Mouse (Mus musculus): Measurements from ENCODE around the gene Gm27179.
"Not testable (repeated sequence)": the region's sequence is repeated elsewhere in the genome, so short reads cannot be mapped to it uniquely, and the experiment has no call there.

Gene Gm27179

GRCm38 (mm10) chr14:69512449-69512848 lies at the start of gene Gm27179:
Gene Gm27179, minus strand, starts transcription at chr14:69512549.
- not testable (repeated sequence) for DNase-seq

DNA sequence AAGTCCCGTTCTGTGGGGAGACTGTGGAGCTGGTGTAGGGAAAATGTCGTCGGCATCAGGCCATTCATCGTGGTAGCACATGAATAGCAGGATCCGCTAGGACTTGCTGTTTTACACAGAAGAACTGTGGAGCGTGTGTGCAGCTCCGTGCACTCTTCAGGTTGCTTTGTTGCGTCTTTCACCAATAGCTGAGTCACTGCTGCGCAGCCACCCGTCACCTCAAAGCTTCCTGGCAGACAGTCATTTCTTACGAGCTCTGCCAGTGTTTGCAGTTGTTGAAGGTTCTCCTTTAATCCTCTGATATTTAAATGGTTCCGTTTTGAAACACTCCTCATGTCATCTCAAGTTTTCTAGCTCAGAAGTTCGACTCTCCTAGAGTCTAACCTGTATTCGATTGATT lies 45.2 kb upstream of the Gm27179 start:
- DNase-seq, result not testable (repeated sequence)

- DNase-seq, result not testable (repeated sequence)
Observed at GRCm38 (mm10) chr14:69556820-69557219, 44.5 kb upstream of the Gm27179 start.

- DNase-seq, result not testable (repeated sequence)
Observed at GRCm38 (mm10) chr14:69555110-69555831, 42.9 kb upstream of the Gm27179 start, which contains the start of gene Entpd4b. Gene Entpd4b, plus strand, starts transcription at chr14:69555424.

GRCm38 (mm10) chr14:69547310-69547709 lies 35.0 kb upstream of the Gm27179 start:
- not testable (repeated sequence) for DNase-seq

- DNase-seq, result not testable (repeated sequence)
Observed at GRCm38 (mm10) chr14:69545052-69545451, 32.7 kb upstream of the Gm27179 start.

- DNase-seq, result not testable (repeated sequence)
Observed at GRCm38 (mm10) chr14:69544033-69544432, 31.7 kb upstream of the Gm27179 start.

- not testable (repeated sequence) for DNase-seq
Observed at GRCm38 (mm10) chr14:69542695-69543094, 30.3 kb upstream of the Gm27179 start.

DNA sequence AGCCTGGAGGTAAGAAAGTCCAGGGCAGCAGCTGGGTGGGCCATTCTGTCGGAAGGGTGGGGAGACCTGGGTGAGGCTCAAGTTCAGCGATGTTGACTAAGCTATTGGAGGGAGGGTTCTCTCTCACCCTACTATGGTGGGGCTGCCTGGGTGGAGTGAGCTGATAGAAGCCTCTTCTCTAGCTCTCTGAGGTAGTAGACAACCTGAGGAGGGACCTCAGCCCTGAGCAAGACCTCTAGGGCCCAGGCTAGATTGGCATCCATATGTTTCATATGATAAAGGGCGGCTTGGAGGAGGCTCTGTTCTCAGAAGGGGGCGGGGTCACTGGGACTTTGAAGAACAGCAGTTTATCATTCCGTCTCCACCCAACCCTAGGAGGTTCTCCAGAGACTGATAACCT lies 27.8 kb upstream of the Gm27179 start:
- DNase-seq, result not testable (repeated sequence)

DNA sequence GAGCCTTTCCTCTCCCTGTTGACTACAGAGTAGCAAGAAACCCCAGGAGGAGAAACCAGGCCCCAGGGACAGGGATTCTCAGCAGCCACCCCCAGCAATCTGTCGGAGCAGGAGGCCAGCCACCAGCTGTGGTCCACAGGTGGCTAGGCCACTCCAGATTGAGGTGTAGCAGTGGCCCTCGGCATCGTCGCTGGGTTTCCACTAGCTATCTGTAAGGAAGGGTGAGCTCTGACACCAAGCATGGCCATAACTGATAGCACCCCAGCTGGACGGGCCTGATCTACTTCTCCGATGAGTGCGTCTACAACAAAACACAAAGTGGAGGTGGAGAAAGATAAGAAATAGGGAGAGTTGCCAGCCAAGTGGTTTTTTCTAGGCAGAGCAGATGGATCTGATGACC lies 24.2 kb upstream of the Gm27179 start:
- not testable (repeated sequence) for DNase-seq

DNA sequence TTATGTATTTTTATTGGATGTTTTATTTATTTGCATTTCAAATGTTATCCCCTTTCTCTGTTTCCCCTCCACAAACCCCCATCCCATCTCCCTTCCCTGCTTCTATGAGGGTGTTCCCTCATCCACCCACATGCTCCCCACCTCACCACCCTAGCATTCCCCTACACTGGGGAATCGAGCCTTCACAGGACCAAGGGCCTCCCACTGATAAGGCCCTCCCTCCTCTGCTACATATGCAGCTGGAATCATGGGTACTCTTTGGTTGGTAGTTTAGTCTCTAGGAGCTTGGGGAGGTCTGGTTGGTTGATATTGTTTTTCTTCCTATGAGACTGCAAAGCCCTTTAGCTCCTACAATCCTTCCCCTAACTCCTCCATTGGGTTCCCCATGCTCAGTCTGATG lies 13.9 kb upstream of the Gm27179 start:
- not testable (repeated sequence) for DNase-seq

DNA sequence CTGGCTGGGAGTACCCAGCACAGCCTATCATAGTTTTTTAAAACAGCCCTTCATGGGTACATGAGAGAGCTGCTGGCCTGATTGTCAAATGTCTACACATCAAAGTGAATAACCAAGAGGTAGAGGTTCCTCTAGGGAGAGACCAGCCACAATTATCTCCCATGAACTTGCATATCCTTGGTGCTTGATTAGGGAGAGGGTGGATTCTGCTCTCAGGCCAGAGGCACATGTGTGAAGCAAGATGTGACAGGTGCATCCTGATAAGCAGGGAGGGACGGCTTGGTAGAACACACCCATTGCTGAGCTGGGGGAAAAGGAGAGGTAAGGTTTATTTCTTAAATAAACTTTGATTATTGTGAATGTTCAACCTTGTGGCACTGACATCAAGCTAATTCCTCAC lies 10.7 kb upstream of the Gm27179 start:
- DNase-seq, result not testable (repeated sequence)

DNA sequence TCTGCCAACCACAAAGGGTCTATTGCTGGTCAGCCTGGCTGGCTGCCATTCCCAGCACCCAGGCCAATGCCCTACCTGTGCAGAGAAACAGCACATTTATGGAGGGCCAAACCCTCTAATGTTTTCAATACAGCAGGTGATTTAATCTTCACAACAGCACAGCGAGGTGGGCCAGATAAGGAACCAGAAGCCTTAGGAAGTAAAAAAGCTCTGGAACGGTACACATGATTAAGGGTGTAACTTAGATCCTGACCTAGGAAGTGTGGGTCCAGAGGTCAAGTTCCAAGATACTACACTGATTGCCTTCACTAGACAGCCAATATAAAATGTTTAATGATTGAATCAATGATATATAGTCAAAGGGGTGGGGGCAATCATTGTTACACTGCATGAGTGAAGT lies 8.5 kb upstream of the Gm27179 start:
- not testable (repeated sequence) for DNase-seq

DNA sequence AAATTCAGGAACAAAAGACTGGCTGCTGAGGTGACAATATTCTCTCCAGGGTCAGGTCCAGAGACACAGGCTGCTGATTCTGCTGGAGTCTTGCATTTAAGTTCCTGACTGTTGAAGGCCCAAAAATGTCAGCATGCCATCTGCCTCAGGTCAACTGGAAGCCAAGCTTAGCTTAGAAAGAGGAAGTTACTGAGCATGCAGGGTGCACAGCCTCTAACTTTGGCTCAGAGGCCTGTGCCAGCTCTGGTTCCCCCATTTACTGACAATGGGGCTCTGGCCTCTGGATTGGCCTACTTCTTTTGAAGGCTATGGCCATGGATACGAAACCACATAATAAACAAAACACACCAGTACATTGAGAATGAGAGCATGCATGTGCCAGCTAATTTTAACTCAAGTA lies 5.3 kb downstream of the Gm27179 start:
- not testable (repeated sequence) for DNase-seq

GRCm38 (mm10) chr14:69503174-69503573 lies 9.2 kb downstream of the Gm27179 start, which contains the start of gene Gm16867:
Gene Gm16867, minus strand, starts transcription at chr14:69503362.
- not testable (repeated sequence) for DNase-seq

DNA sequence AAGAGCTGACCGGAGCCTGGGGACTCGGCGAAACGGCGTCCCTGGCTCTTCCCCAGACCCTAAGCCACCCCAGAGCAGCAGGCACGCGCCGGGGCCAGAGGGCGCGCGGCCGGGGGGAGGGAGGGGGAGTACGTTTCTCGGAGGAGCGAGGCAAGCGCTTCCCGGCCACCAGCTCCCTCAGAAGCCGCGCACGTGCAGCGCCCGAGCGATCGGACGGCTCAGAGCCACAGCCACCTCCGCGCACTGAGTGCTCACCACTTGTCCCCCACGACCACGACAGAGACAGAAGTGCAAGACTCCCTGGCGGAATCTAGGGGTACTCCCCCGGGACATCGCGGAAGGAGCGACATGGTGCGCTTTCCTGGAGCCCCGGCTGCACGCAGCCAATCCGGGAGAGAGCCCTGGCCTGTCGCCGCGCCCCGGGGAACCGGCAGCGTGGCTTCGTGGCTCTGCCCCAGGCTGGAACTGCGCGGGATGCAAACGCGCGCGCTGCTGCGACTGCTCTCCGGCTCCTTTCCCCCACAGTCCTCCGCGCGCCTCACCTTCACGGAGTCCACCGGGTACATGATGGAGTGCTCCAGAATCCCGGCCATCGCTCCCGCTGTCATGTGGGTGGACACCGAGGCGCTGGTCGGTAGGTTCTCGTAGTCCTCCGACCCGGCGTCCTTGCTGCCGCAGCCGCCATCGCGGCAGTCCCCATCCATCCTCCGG lies 9.8 kb downstream of the Gm27179 start:
- DNase-seq, result not testable (repeated sequence)

DNA sequence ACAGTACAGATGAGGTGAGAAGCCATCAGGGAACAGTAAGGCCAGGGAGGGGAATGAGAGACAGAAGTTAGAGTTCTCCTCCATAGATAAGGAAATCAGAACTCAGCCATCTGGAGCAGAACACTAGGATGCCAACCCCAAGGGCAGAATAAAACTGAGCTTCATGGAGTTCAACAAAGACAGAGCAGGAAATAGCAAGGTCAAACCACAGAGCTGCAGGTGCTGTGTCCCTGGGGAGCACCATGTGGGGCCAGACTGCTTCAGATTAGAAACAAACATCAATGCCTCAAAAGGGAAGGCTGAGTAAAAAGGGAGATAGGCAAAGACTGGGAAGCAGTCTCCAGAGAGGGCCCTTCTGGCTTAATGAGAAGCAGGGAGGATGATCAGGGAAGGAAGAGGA lies 16.1 kb downstream of the Gm27179 start:
- DNase-seq, result not testable (repeated sequence)

DNA sequence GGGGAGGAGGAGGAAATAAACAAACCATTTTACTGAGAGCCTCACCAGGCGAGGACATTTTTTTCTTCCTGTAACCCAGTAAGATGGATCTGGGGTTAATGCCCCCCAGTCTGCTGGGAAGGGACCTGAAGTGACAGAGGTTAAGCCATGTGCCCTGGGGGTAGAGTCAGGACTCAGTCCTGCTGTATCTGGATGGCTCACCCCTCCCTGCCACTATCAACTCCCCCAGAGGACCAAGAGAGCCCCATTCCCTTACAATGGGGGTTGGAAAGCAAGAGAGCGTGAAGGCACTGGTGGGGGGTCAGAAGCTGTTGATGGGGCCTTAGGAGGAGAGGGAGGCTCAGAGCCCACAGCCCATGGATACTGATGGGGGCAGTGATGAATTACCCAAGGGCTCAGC lies 17.4 kb downstream of the Gm27179 start:
- DNase-seq, result not testable (repeated sequence)

- DNase-seq, result not testable (repeated sequence)
Observed at GRCm38 (mm10) chr14:69494522-69494921, 17.8 kb downstream of the Gm27179 start.

GRCm38 (mm10) chr14:69488001-69488400 lies 24.3 kb downstream of the Gm27179 start:
- DNase-seq, result not testable (repeated sequence)

DNA sequence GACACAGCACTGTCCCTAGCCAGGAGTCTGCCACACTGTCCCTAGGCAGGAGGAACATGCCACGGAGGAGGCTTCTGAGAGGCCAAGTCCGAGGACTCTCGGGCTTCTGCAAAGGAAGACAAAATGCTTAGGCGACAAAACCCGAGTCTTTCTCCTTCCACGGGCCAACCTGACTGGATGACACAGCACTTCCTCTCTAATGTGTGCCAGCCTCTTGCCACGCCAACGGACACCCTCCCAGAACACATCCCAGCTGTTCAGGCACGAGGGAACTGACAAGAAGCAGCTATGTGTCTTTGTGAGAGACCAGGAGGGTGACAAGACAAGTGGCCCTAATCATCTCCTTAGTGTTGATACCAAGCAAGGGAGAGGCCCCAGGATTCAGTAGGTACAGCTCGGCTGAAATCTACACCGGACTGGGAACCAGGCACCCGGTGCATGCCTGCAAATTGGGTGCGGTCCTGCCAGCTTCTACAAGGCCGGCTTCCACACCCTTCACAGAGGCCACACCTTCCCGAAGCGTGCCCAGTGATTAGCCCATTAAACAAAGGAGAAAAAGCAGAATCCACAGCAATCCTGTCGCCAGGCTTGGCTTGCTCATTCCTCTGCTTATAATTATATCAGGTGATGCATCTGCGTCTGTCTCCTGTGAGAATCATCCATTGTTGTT lies 26.7 kb downstream of the Gm27179 start:
- not testable (repeated sequence) for DNase-seq

GRCm38 (mm10) chr14:69473941-69474646 lies 38.3 kb downstream of the Gm27179 start:
- DNase-seq, result not testable (repeated sequence)

DNA sequence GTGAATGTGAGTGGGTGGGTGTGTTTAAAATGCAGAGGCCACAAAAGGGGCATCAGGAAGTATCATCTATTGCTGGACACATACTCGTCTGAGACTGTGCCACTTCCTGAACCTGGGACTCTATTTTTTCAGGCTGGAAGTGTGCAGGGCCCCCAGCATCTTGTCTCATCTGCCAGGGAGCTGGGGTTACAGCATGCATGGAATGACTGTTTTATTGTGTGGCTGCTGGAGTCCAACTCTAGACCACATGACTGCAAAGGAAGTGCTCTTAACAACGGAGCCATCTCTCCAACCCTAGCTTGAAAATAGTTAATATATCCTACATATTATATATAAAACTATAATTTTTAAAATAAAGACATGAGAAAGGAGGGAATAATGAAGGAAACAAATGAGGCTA lies 39.0 kb downstream of the Gm27179 start:
- DNase-seq, result not testable (repeated sequence)
